Mouse (Mus musculus) kidney, adult 11 months (tissue): ENCODE measurements at regions not wholly inside any gene's neighbourhood (a gene's known extent, or its start where the extent isn't known, plus 50 kb on each side); places are given as distances from the start of the nearest gene placed in this dataset.
A peak's percentile ranks its signal among the peaks of the same experiment; 100 is the strongest.

Source experiments
- DNase-seq: peaks from one replicate; pipeline ENCODE4 v3.0.0; 2022

- no peak for DNase-seq
Observed at GRCm38 (mm10) chr12:10573381-10573780, 182.8 kb downstream of the Rdh14 start.

GRCm38 (mm10) chr12:10582840-10583614 is 192.5 kb downstream of the Rdh14 start:
- no peak for DNase-seq

GRCm38 (mm10) chr12:10584026-10584425 is 193.5 kb downstream of the Rdh14 start:
- DNase-seq = peak; percentile 16

GRCm38 (mm10) chr12:10589537-10589936 is 199.0 kb downstream of the Rdh14 start:
- peak; percentile 24 for DNase-seq

- peak; percentile 4 for DNase-seq
Observed at GRCm38 (mm10) chr12:10597976-10598746, 207.6 kb downstream of the Rdh14 start.

GRCm38 (mm10) chr12:10600111-10600510 is 209.5 kb downstream of the Rdh14 start:
- no peak for DNase-seq

GRCm38 (mm10) chr12:10618319-10618718 is 227.7 kb downstream of the Rdh14 start:
- DNase-seq = no peak

GRCm38 (mm10) chr12:10620541-10620940 is 230.0 kb downstream of the Rdh14 start:
- no peak for DNase-seq

GRCm38 (mm10) chr12:10638591-10638990 is 248.0 kb downstream of the Rdh14 start:
- no peak for DNase-seq

GRCm38 (mm10) chr12:10654466-10655184 is 264.1 kb downstream of the Rdh14 start:
- no peak for DNase-seq

- DNase-seq = no peak
Observed at GRCm38 (mm10) chr12:10655185-10655544, 264.6 kb downstream of the Rdh14 start.

- no peak for DNase-seq
Observed at GRCm38 (mm10) chr12:10658826-10659225, 268.3 kb downstream of the Rdh14 start.

- no peak for DNase-seq
Observed at GRCm38 (mm10) chr12:10686747-10687146, 296.2 kb downstream of the Rdh14 start.
